Mouse (Mus musculus) heart, postnatal 0 days (tissue): ENCODE measurements around the gene Prm2.

Experiments used
- CTCF ChIP-seq: IDR thresholded peaks from 2 replicates; pipeline ENCODE4 v1.5.1; 2016; ENCODE audit warnings: antibody characterized with exemption, control low read depth, low read depth
- EP300 ChIP-seq: IDR thresholded peaks from 2 replicates; pipeline ENCODE4 v1.6.1; 2016; ENCODE audit warnings: antibody characterized with exemption, low read depth

DNA sequence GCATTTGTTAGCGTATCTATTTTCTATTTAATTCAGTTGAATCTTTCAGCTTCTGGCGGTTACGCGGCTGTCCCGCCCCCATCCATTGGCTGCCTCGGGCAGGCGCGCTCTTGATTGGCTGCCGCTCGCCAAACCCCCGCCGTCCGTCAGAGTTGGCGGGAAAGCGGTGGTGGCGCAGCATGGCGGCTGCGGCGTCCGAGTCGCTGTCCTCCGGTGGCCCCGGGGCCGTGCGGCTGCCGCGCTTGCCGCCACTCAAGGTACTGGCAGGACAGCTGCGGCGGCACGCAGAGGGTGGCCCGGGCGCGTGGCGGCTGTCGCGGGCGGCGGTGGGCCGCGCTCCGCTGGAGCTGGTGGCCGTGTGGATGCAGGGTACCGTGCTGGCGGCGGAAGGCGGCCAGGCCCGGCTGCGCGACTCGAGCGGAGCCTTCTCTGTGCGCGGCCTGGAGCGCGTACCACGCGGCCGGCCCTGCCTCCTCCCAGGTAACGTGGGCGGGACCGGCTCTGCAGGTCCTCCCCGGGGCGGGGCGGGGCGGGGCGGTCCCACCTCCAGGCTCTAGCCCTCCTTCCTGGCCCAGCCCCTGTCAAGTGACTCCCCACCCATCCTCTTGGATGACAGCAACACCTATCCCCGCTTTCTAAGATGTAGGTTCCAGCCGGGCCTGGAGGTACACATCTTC, 39.1 kb upstream of the Prm2 start, which contains the start of gene Rmi2:
- no peak for TF ChIP-seq CTCF
- no peak for TF ChIP-seq EP300
